Mouse (Mus musculus): ENCODE measurements at regions not wholly inside any gene's neighbourhood (a gene's known extent, or its start where the extent isn't known, plus 50 kb on each side); places are given as distances from the start of the nearest gene placed in this dataset.

GRCm38 (mm10) chr16:86812692-86813091 is 541.3 kb upstream of the N6amt1 start:
- DNase-seq (ENCODE audit: low read depth, low spot score) = no peak

GRCm38 (mm10) chr16:86808644-86809324 is 545.2 kb upstream of the N6amt1 start:
- no peak for DNase-seq (ENCODE audit: low read depth, low spot score)

GRCm38 (mm10) chr16:86806374-86806773 is 547.6 kb upstream of the N6amt1 start:
- no peak for DNase-seq (ENCODE audit: low read depth, low spot score)

DNA sequence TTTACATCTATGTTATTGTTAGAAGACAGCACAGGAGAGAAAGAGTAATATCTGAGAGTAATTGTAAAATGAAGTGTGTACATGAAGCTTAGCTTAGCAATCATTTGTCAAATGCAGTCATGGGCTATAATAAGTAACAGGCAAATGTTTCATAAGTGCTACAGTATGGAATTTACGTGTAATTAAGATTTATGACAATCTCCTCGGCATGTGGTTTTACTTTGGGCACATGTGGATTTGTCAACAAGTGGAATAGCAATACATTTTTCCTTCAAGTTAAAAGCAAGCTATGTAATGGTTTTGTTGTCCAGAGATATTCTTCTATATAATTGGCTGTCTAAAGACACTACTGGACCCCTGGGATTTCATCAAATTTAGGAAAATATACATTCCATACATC is 577.9 kb upstream of the N6amt1 start:
- no peak for DNase-seq (ENCODE audit: low read depth, low spot score)

DNA sequence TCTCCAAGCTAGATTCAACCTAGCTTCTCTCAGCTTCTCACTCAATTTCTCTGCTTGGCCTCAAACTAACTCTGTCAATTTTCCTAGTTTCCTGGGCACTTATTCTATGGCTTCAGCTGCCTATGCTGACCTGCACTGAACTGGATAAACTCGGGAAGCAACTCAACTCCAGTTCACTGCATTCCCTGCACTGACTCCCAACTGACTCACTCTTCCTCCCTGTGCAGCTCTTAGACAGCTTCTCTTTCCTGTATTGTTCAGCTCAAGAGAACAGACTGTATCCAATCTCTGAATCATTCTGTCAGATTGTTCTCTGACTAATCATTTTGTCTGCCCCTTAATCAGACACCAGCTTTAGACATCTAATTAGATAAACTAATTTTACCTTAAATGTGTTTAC is 581.4 kb upstream of the N6amt1 start:
- no peak for DNase-seq (ENCODE audit: low read depth, low spot score)

DNA sequence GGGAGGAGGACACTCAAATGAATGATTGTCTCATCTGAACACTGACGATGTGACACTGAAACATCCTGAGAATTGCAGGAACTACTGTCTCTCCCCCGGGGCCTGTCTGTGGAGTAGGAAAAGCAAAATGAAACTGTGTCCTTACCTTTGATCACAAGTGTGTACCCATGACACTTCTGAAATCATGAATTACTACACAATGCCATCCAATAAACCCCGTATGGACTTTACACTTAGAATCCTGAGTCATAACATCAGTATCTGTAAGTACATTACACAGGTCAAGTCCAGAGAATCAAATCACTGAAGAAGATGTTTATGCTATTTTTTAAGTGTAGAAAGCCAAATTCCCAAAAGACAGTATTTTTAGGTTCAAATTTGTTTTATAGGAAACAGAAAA is 585.1 kb upstream of the N6amt1 start:
- no peak for DNase-seq (ENCODE audit: low read depth, low spot score)

- no peak for DNase-seq (ENCODE audit: low read depth, low spot score)
Measured at GRCm38 (mm10) chr16:86768355-86768754, 585.6 kb upstream of the N6amt1 start.

GRCm38 (mm10) chr16:86765974-86766373 is 588.0 kb upstream of the N6amt1 start:
- DNase-seq (ENCODE audit: low read depth, low spot score) = no peak

DNA sequence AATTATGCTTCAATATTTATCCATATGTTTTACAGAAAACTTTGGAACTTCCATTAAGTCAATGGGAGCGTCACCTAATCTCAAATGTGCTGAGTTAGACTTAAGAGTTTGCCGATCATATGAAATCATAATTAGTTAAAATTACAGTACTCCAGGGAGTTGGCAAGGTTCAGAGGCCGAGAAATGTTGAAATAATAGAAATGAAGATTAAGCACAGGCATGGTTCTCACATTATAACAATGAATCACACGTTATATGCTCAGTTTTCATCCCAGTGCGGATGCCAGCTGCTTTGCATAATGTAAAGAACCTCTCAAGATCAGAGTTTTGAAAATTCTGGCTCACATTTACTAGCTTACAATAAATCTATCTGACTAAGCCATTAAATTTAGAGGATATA is 612.7 kb upstream of the N6amt1 start:
- DNase-seq (ENCODE audit: low read depth, low spot score) = no peak

DNA sequence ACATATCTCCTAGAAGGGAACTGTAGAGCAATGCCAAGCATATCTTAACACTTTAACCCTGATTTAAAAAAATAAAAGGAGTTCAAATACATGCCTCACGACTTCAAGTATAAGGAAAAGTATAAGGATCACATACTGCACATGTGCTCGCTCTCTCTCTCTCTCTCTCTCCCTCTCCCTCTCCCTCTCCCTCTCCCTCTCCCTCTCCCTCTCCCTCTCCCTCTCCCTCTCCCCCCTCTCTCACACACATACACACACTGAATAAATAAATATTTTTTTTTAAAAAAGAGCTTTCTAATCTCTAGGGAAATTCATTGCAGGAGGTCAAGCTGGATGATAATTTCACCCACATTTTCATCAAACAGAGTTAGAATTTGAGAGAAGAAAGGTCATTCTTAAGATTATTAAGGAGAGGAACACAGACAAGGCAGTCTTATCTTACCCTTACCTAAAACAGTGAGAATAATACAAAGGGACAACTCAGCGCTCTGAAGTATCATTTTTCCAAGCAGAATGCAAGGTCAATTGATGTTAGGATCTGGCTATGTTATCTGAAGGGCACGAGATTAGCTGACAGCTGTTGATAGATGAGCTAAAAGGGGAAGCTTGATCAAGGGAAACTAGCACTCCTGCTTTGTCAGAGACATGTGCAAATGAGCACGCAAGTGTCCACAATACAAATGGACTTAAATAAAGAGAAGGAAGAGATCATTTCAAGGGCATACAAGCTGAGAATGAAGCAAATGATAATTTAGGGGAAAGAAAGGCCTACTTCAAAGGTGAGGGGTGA is 634.8 kb upstream of the N6amt1 start:
- no peak for DNase-seq (ENCODE audit: low read depth, low spot score)

- DNase-seq (ENCODE audit: low read depth, low spot score) = no peak
Measured at GRCm38 (mm10) chr16:86718353-86718752, 635.6 kb upstream of the N6amt1 start.

- DNase-seq (ENCODE audit: low read depth, low spot score) = no peak
Measured at GRCm38 (mm10) chr16:86701700-86702099, 652.3 kb upstream of the N6amt1 start.

GRCm38 (mm10) chr16:86694497-86694896 is 659.5 kb upstream of the N6amt1 start:
- DNase-seq (ENCODE audit: low read depth, low spot score) = peak; percentile 2

DNA sequence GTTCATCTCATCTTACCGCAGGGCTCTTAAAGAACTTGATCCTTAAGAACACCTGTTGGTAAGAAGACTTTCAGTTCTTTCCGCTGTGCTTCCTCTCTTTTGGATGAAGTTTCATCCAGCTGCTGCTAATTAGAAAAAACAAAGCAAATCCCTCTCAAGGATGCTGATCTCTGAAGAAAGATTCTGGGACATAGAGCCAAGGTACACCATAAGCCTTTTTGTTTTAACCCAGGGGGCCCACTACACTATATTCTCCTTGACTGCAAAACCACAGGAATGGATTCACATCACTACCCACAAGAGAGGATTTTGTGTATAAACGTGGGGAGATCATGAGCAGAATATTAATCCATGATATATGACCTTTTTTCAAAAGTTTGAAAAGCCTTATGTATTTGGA is 694.8 kb upstream of the N6amt1 start:
- no peak for DNase-seq (ENCODE audit: low read depth, low spot score)

DNA sequence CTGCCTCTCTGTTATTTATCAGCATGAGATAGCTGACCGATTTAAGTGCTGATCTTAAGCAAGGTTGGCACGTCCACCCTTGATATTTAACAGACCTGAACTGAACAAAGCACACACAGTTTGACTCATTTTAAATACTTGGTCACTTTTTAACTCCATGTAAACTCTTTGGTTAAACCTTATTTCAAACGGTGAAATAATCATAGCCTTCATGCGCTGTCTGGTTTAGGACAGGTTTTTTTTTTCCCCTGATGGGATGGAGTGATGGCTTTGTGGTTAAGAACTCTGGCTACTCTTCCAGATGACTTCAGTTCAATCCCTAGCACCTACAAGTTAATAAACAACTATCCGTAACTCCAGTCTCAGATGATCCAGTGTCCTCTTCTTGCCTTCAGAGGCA is 706.7 kb upstream of the N6amt1 start:
- DNase-seq (ENCODE audit: low read depth, low spot score) = no peak

- DNase-seq (ENCODE audit: low read depth, low spot score) = no peak
Measured at GRCm38 (mm10) chr16:86646753-86647152, 707.2 kb upstream of the N6amt1 start.

GRCm38 (mm10) chr16:86645436-86645835 is 708.5 kb upstream of the N6amt1 start:
- no peak for DNase-seq (ENCODE audit: low read depth, low spot score)

- peak; percentile 69 for DNase-seq (ENCODE audit: low read depth, low spot score)
Measured at GRCm38 (mm10) chr16:86644912-86645312, 709.1 kb upstream of the N6amt1 start.

DNA sequence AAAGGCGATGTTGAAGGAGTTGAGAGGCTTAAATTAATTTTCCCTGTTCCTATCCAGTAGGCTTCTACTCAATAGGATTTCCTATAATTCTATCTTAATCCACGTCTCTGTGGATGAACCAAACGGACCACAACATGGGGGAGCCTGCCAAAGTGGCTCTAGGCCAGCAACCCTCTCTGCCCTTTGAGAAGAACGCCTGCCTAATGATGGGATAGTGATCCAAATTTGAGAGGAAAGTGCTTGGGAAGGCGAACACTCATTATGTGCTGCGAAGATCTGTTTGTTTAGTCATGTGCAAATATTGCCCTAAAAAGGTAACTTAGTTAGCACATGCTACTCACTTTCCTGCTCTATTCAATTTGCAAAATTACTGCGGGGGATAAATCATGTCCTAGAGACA is 702.5 kb upstream of the Adamts5 start:
- peak; percentile 39 for DNase-seq (ENCODE audit: low read depth, low spot score)

DNA sequence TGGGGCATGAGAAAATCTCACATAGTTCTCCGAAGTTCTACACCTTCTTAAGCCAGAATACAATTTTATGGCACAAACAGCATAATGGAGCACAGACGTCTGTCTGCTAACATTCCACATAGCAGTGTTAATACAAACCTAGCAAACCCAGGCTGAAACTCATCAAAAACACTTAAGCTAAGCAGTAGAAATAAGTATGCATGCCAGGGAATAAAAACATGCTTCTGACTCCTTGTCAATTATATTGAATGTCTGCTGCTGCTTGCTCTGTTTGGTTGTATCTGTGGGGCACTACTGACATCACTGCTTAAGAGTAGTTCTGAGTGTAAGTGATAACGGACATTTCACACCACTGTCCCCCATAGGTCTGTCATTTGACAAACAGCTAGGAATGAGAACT is 693.4 kb upstream of the Adamts5 start:
- no peak for DNase-seq (ENCODE audit: low read depth, low spot score)

GRCm38 (mm10) chr16:86586044-86586443 is 684.4 kb upstream of the Adamts5 start:
- DNase-seq (ENCODE audit: low read depth, low spot score) = no peak

- no peak for DNase-seq (ENCODE audit: low read depth, low spot score)
Measured at GRCm38 (mm10) chr16:86578281-86578680, 676.7 kb upstream of the Adamts5 start.

DNA sequence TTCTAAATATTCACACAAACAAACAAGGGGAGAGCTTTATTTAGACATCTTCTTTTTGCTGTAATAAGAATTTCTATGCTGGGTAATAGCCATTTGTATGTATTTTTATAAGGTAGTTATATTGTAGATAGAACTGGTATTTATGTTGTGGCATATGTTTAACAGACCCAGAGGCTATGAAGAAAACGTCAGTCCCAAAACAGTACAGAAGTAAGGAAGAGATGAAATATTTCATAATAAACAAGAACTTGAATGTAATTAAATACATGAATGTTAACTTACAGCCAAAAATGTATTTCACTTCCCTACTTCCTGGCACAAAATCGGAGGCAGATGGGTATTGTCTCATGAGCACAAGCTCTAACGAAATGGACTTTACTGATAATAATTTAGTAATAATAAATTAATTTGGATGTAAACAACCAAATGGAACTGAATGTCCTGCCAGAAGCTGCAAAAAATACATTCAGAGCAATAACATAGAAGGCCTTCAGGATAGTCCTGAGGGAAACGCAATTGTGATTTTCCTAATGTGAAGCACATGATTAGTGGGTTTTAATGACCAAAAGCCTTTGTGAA is 645.9 kb upstream of the Adamts5 start:
- no peak for DNase-seq (ENCODE audit: low read depth, low spot score)
